Mouse (Mus musculus): Measurements from ENCODE around the gene Pla2g2d.
"Not testable (repeated sequence)": the region's sequence is repeated elsewhere in the genome, so short reads cannot be mapped to it uniquely, and the experiment has no call there.

The Pla2g2d gene

GRCm38 (mm10) chr4:138782098-138782497 is 6.6 kb downstream of the Pla2g2d start:
- DNase-seq (ENCODE audit: low spot score in 2 of 2) = peak; percentile 78 to 87

- no peak for DNase-seq (ENCODE audit: low spot score in 2 of 2)
Observed at GRCm38 (mm10) chr4:138785721-138786120, 10.2 kb downstream of the Pla2g2d start.

- DNase-seq (ENCODE audit: low spot score in 2 of 2) = peak in 1 of 2 experiments; percentile 44
Observed at GRCm38 (mm10) chr4:138786141-138786540, 10.6 kb downstream of the Pla2g2d start.

- no peak for DNase-seq (ENCODE audit: low spot score in 2 of 2)
Observed at GRCm38 (mm10) chr4:138788381-138788780, 12.8 kb downstream of the Pla2g2d start.

- no peak for DNase-seq (ENCODE audit: low spot score in 2 of 2)
Observed at GRCm38 (mm10) chr4:138791452-138791851, 15.9 kb downstream of the Pla2g2d start.

GRCm38 (mm10) chr4:138792599-138792998 is 17.1 kb downstream of the Pla2g2d start:
- no peak for DNase-seq (ENCODE audit: low spot score in 2 of 2)

GRCm38 (mm10) chr4:138793276-138793675 is 17.7 kb downstream of the Pla2g2d start:
- peak; percentile 68 to 70 for DNase-seq (ENCODE audit: low spot score in 2 of 2)

GRCm38 (mm10) chr4:138794344-138794743 is 18.8 kb downstream of the Pla2g2d start:
- DNase-seq (ENCODE audit: low spot score in 2 of 2) = no peak

- no peak for DNase-seq (ENCODE audit: low spot score in 2 of 2)
Observed at GRCm38 (mm10) chr4:138796513-138797216, 21.1 kb downstream of the Pla2g2d start.

GRCm38 (mm10) chr4:138797217-138797570 is 21.7 kb downstream of the Pla2g2d start:
- peak; percentile 49 to 59 for DNase-seq (ENCODE audit: low spot score in 2 of 2)

- DNase-seq (ENCODE audit: low spot score in 2 of 2) = no peak
Observed at GRCm38 (mm10) chr4:138800134-138800744, 24.7 kb downstream of the Pla2g2d start.

- DNase-seq (ENCODE audit: low spot score in 2 of 2) = peak in 1 of 2 experiments; percentile 48
Observed at GRCm38 (mm10) chr4:138801631-138802030, 26.1 kb downstream of the Pla2g2d start.

- no peak for DNase-seq (ENCODE audit: low spot score in 2 of 2)
Observed at GRCm38 (mm10) chr4:138802917-138803316, 27.4 kb downstream of the Pla2g2d start.

GRCm38 (mm10) chr4:138805248-138805647 is 29.7 kb downstream of the Pla2g2d start:
- DNase-seq (ENCODE audit: low spot score in 2 of 2) = no peak

- no peak for DNase-seq (ENCODE audit: low spot score in 2 of 2)
Observed at GRCm38 (mm10) chr4:138806160-138806559, 30.6 kb downstream of the Pla2g2d start.

GRCm38 (mm10) chr4:138806920-138807541 is 31.5 kb downstream of the Pla2g2d start:
- no peak for DNase-seq (ENCODE audit: low spot score in 2 of 2)

GRCm38 (mm10) chr4:138816166-138816565 is 40.6 kb downstream of the Pla2g2d start:
- DNase-seq (ENCODE audit: low spot score in 2 of 2) = no peak

GRCm38 (mm10) chr4:138817736-138818135 is 42.2 kb downstream of the Pla2g2d start:
- DNase-seq (ENCODE audit: low spot score in 2 of 2) = no peak

- no peak for DNase-seq (ENCODE audit: low spot score in 2 of 2)
Observed at GRCm38 (mm10) chr4:138819101-138819500, 43.6 kb downstream of the Pla2g2d start.

GRCm38 (mm10) chr4:138821036-138821435 is 45.5 kb downstream of the Pla2g2d start:
- no peak for DNase-seq (ENCODE audit: low spot score in 2 of 2)

- DNase-seq (ENCODE audit: low spot score in 2 of 2) = not testable (repeated sequence)
Observed at GRCm38 (mm10) chr4:138824161-138824560, 48.6 kb downstream of the Pla2g2d start.

GRCm38 (mm10) chr4:138824660-138825059 is 49.1 kb downstream of the Pla2g2d start:
- DNase-seq (ENCODE audit: low spot score in 2 of 2) = peak in 1 of 2 experiments; percentile 24

Data from right cerebral cortex, adult 2 months (tissue).